Mouse (Mus musculus) liver, embryonic 14.5 days (tissue): ENCODE data around the gene Anxa11.

Experiments used
- CTCF ChIP-seq: IDR thresholded peaks from 2 replicates; pipeline ENCODE4 v1.5.1; 2016; ENCODE audit warnings: antibody characterized with exemption, low read depth, control low read depth
- EP300 ChIP-seq: IDR thresholded peaks from 2 replicates; pipeline ENCODE4 v1.6.1; 2016; ENCODE audit warnings: antibody characterized with exemption, low read depth

DNA sequence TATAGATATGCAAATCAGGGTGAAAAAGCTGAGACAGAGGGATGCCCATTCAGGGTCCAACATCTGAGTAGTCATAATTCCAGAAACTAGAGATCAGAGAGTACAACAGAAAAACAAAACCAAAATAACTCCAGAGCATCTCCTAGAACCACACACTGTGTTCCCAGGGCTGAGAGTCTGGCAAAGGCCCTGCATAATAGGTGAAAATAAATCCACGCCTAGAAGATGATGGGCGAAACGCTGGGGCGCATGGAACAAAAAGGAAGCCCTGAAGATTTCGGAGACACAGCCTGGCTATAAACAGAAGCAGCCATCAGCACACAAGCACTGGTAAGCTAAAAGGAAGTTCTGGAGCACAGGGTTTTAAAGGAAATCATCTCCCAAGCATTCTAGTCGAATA lies 46.9 kb upstream of the Anxa11 start:
- TF ChIP-seq CTCF (no peak), EP300 (no peak)
